Mouse (Mus musculus) CH12.LX (cell line): ENCODE data around the gene H2-T3. TPM values are rescaled to one million over a fixed set of nuclear protein-coding genes. Genes with fewer than 3 reads are reported as not detected.

Experiments used
- polyA plus RNA-seq: library from polyadenylated mRNA; unstranded; fragments of >175 nt; gene quantifications from 2 replicates; pipeline ENCODE4 v1.2.1, GENCODE M21; 2012; ENCODE audit warnings: low read depth; ENCODE audit not compliant: insufficient read length
- total RNA-seq, 2 experiments: library from RNA; depleted of rRNA; stranded (reverse); fragments of 300-350 nt in 1 of 2; fragments of >200 nt in 1 of 2; gene quantifications; 2 replicates each; pipeline ENCODE4 v1.2.3; 2012 to 2014

H2-T3 gene
- total and polyA plus RNA-seq, 3 experiments = 1.3 TPM; not detected in 2

Other genes starting within 250 kb of the H2-T3 start
- gene Abcf1, start 220.5 kb downstream of the H2-T3 start, total RNA-seq (2012; rRNA removed) = 110 and 136 TPM in 2 replicates
- gene Abcf1, start 220.5 kb downstream of the H2-T3 start, total RNA-seq (2014; rRNA removed) = 52.8 and 52.9 TPM in 2 replicates
- 290 and 352 TPM in 2 replicates for gene Abcf1, start 220.5 kb downstream of the H2-T3 start, polyA plus RNA-seq
- gene Gnl1, start 210.4 kb downstream of the H2-T3 start, total RNA-seq (2012; rRNA removed) = 24.3 and 29.0 TPM in 2 replicates
- gene Gnl1, start 210.4 kb downstream of the H2-T3 start, total RNA-seq (2014; rRNA removed) = 15.9 and 18.7 TPM in 2 replicates
- 33.4 and 41.1 TPM in 2 replicates for gene Gnl1, start 210.4 kb downstream of the H2-T3 start, polyA plus RNA-seq
- gene Prr3, start 210.1 kb downstream of the H2-T3 start, total RNA-seq (2012; rRNA removed) = 5.5 and 8.3 TPM in 2 replicates
- gene Prr3, start 210.1 kb downstream of the H2-T3 start, total RNA-seq (2014; rRNA removed) = 2.3 and 4.0 TPM in 2 replicates
- 30.6 and 32.0 TPM in 2 replicates for gene Prr3, start 210.1 kb downstream of the H2-T3 start, polyA plus RNA-seq
- gene H2-T24, start 169.7 kb downstream of the H2-T3 start, total RNA-seq (2012; rRNA removed) = 9.8 and 16.1 TPM in 2 replicates
- 6.6 and 7.6 TPM in 2 replicates for gene H2-T24, start 169.7 kb downstream of the H2-T3 start, total RNA-seq (2014; rRNA removed)
- gene H2-T24, start 169.7 kb downstream of the H2-T3 start, polyA plus RNA-seq = 8.9 and 9.3 TPM in 2 replicates
- gene H2-T23, start 157.4 kb downstream of the H2-T3 start, total RNA-seq (2012; rRNA removed) = 21.8 and 23.0 TPM in 2 replicates
- 35.6 and 38.8 TPM in 2 replicates for gene H2-T23, start 157.4 kb downstream of the H2-T3 start, total RNA-seq (2014; rRNA removed)
- 42.1 and 75.0 TPM in 2 replicates for gene H2-T23, start 157.4 kb downstream of the H2-T3 start, polyA plus RNA-seq
- gene H2-T22, start 147.5 kb downstream of the H2-T3 start, total RNA-seq (2012; rRNA removed) = 9.6 and 10.6 TPM in 2 replicates
- 14.9 and 16.4 TPM in 2 replicates for gene H2-T22, start 147.5 kb downstream of the H2-T3 start, total RNA-seq (2014; rRNA removed)
- gene H2-T22, start 147.5 kb downstream of the H2-T3 start, polyA plus RNA-seq = 19.8 and 26.1 TPM in 2 replicates
- gene Gm6034, start 147.3 kb downstream of the H2-T3 start, total RNA-seq (2012; rRNA removed) = 0.80 and 1.1 TPM in 2 replicates
- 0.42 TPM in 1 of 2 replicates, not detected in the other for gene Gm6034, start 147.3 kb downstream of the H2-T3 start, total RNA-seq (2014; rRNA removed)
- 1.7 and 2.1 TPM in 2 replicates for gene Gm6034, start 147.3 kb downstream of the H2-T3 start, polyA plus RNA-seq
- gene Gm11127, start 131.9 kb downstream of the H2-T3 start, total RNA-seq (2012; rRNA removed) = 23.8 and 25.1 TPM in 2 replicates
- gene Gm11127, start 131.9 kb downstream of the H2-T3 start, total RNA-seq (2014; rRNA removed) = 1.2 and 2.0 TPM in 2 replicates
- 0.27 and 0.37 TPM in 2 replicates for gene Gm11127, start 131.9 kb downstream of the H2-T3 start, polyA plus RNA-seq
- 0.34 and 0.55 TPM in 2 replicates for gene Gm19684, start 68.6 kb downstream of the H2-T3 start, total RNA-seq (2012; rRNA removed)
- gene Gm19684, start 68.6 kb downstream of the H2-T3 start, total RNA-seq (2014; rRNA removed) = 0.35 TPM in 1 of 2 replicates, not detected in the other
- gene Gm19684, start 68.6 kb downstream of the H2-T3 start, polyA plus RNA-seq = 0.87 and 0.93 TPM in 2 replicates
- gene Gm7030, start 60.9 kb downstream of the H2-T3 start, total RNA-seq (2012; rRNA removed) = not detected in 2 replicates
- gene Gm7030, start 60.9 kb downstream of the H2-T3 start, total RNA-seq (2014; rRNA removed) = not detected in 2 replicates
- not detected in 2 replicates for gene Gm7030, start 60.9 kb downstream of the H2-T3 start, polyA plus RNA-seq
- gene Gm8909, start 21.8 kb downstream of the H2-T3 start, total RNA-seq (2012; rRNA removed) = 0.25 and 0.38 TPM in 2 replicates
- not detected in 2 replicates for gene Gm8909, start 21.8 kb downstream of the H2-T3 start, total RNA-seq (2014; rRNA removed)
- gene Gm8909, start 21.8 kb downstream of the H2-T3 start, polyA plus RNA-seq = 16.5 and 35.5 TPM in 2 replicates
- gene Rpp21, start 67.8 kb upstream of the H2-T3 start, total RNA-seq (2012; rRNA removed) = 53.8 and 59.7 TPM in 2 replicates
- gene Rpp21, start 67.8 kb upstream of the H2-T3 start, total RNA-seq (2014; rRNA removed) = 22.5 and 25.4 TPM in 2 replicates
- gene Rpp21, start 67.8 kb upstream of the H2-T3 start, polyA plus RNA-seq = 44.2 and 50.5 TPM in 2 replicates
- 10.4 and 12.6 TPM in 2 replicates for gene Trim39, start 82.0 kb upstream of the H2-T3 start, total RNA-seq (2012; rRNA removed)
- gene Trim39, start 82.0 kb upstream of the H2-T3 start, total RNA-seq (2014; rRNA removed) = 11.1 and 12.3 TPM in 2 replicates
- 14.2 and 14.5 TPM in 2 replicates for gene Trim39, start 82.0 kb upstream of the H2-T3 start, polyA plus RNA-seq
- 6.0 and 7.0 TPM in 2 replicates for gene H2-M10.2, start 96.2 kb upstream of the H2-T3 start, total RNA-seq (2012; rRNA removed)
- gene H2-M10.2, start 96.2 kb upstream of the H2-T3 start, total RNA-seq (2014; rRNA removed) = not detected in 2 replicates
- gene H2-M10.2, start 96.2 kb upstream of the H2-T3 start, polyA plus RNA-seq = 0.26 TPM in 1 of 2 replicates, not detected in the other
- 16.7 and 21.4 TPM in 2 replicates for gene H2-M10.1, start 135.9 kb upstream of the H2-T3 start, total RNA-seq (2012; rRNA removed)
- gene H2-M10.1, start 135.9 kb upstream of the H2-T3 start, total RNA-seq (2014; rRNA removed) = 0.43 and 0.78 TPM in 2 replicates
- 0.66 and 1.5 TPM in 2 replicates for gene H2-M10.1, start 135.9 kb upstream of the H2-T3 start, polyA plus RNA-seq
- gene H2-M10.3, start 178.1 kb upstream of the H2-T3 start, total RNA-seq (2012; rRNA removed) = 0.13 and 0.17 TPM in 2 replicates
- gene H2-M10.3, start 178.1 kb upstream of the H2-T3 start, total RNA-seq (2014; rRNA removed) = not detected in 2 replicates
- gene H2-M10.3, start 178.1 kb upstream of the H2-T3 start, polyA plus RNA-seq = not detected in 2 replicates